Mouse (Mus musculus) heart, embryonic 15.5 days (tissue): ENCODE data around the gene Bcan. TPM values are rescaled to one million over a fixed set of nuclear protein-coding genes. Genes with fewer than 3 reads are reported as not detected.

ENCODE experiments used
- ATAC-seq: fragments of 200-750 bp; cut with Nextera tagmentation; replicated peaks from 2 replicates; pipeline ENCODE4 v1.8.0; 2017; ENCODE audit warnings: low read depth, moderate TSS enrichment; ENCODE audit not compliant: insufficient number of reproducible peaks, insufficient read depth, low FRiP score
- H3K27ac ChIP-seq: fragments of 300-500 bp; sonication (generic); 2 replicates; pipeline ENCODE4 v1.5.1; 2015; ENCODE audit warnings: mild to moderate bottlenecking, inconsistent platforms
- H3K27me3 ChIP-seq: fragments of 300-500 bp; sonication (generic); 2 replicates; pipeline ENCODE4 v1.6.1; 2015; ENCODE audit warnings: inconsistent platforms
- H3K36me3 ChIP-seq: fragments of 300-500 bp; sonication (generic); 2 replicates; pipeline ENCODE4 v1.6.1; 2015; ENCODE audit warnings: mild to moderate bottlenecking, inconsistent platforms
- H3K4me1 ChIP-seq: fragments of 300-500 bp; sonication (generic); replicated peaks from 2 replicates; pipeline ENCODE4 v1.6.1; 2015; ENCODE audit warnings: inconsistent platforms
- H3K4me2 ChIP-seq: fragments of 300-500 bp; sonication (generic); 2 replicates; pipeline ENCODE4 v1.6.1; 2015; ENCODE audit warnings: inconsistent platforms, mild to moderate bottlenecking, moderate library complexity
- H3K4me3 ChIP-seq: fragments of 300-500 bp; sonication (generic); 2 replicates; pipeline ENCODE4 v1.5.1; 2015; ENCODE audit warnings: mild to moderate bottlenecking, inconsistent platforms
- H3K9ac ChIP-seq: fragments of 300-500 bp; sonication (generic); 2 replicates; pipeline ENCODE4 v1.6.1; 2015; ENCODE audit warnings: mild to moderate bottlenecking, inconsistent platforms
- H3K9me3 ChIP-seq: fragments of 300-500 bp; sonication (generic); replicated peaks from 2 replicates; pipeline ENCODE4 v1.6.1; 2016; ENCODE audit warnings: inconsistent platforms
- WGBS: fragments of 180-500 bp; shearing (Covaris S2); methylation state at CpG from one replicate; pipeline ENCODE4 v1.1.7; 2015; ENCODE audit warnings: mixed read lengths; 5-methylcytosine and 5-hydroxymethylcytosine counted together
- polyA plus RNA-seq: library from polyadenylated mRNA; unstranded; fragments of >200 nt; fragmentation: Nextera tagmentation; extraction: Ambion mirVana; gene quantifications from 2 replicates; pipeline ENCODE4 v1.2.1, GENCODE M21; 2015

Bcan gene
- polyA plus RNA-seq, 1 experiment from 2014 or later = 0.34 TPM

DNA sequence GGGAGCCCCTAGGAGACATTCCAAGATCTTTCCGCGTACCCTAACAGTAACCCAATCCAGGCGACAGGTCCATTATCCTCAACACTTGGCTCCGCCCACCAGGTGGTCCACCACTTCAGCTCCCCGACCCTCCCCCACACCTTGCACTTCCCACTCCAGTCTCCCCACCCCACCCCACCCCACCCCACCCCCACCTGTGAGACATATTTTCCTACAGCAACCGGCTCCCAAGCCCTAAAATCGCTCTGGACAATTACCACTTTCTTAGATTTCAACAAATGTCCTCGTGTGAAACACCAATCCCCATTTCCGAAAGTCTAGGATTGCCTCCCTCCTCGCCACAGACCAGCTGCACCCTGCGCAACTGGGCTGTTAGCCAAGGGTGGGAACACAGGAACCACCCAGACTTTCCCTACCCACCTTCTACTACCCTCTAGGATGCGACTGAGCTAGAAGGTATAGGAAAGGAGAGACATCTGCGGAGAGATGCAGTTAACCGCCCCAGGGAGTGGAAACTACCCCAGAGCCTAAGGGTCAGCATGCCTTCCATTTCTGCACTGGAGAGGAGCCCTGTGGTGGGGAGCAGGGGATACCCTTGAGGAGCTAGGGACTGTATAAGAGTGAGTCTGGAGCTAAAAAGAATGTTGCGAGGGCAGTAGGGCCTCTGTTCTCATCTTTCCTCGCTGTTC lies 50.6 kb downstream of the Bcan start:
- peaks cover 50% of the 10 kb centered on the region for H3K4me1 ChIP-seq
- no peaks in the 10 kb centered on the region for H3K9me3 ChIP-seq
- H3K4me2 ChIP-seq = no peak overlapping the region; the same call in 1 of the 2 replicates
- H3K27me3 ChIP-seq = peaks cover 80% of the 10 kb centered on the region
- WGBS = 20% methylated on average over 16 of the region's 16 CpGs
- no peak overlapping the region for H3K27ac ChIP-seq
- H3K4me3 ChIP-seq = peak overlapping the region; percentile 39; the same call in 1 of the 2 replicates
- no peak for ATAC-seq
- no peak overlapping the region for H3K9ac ChIP-seq
- H3K36me3 ChIP-seq = no peaks in the 10 kb centered on the region

DNA sequence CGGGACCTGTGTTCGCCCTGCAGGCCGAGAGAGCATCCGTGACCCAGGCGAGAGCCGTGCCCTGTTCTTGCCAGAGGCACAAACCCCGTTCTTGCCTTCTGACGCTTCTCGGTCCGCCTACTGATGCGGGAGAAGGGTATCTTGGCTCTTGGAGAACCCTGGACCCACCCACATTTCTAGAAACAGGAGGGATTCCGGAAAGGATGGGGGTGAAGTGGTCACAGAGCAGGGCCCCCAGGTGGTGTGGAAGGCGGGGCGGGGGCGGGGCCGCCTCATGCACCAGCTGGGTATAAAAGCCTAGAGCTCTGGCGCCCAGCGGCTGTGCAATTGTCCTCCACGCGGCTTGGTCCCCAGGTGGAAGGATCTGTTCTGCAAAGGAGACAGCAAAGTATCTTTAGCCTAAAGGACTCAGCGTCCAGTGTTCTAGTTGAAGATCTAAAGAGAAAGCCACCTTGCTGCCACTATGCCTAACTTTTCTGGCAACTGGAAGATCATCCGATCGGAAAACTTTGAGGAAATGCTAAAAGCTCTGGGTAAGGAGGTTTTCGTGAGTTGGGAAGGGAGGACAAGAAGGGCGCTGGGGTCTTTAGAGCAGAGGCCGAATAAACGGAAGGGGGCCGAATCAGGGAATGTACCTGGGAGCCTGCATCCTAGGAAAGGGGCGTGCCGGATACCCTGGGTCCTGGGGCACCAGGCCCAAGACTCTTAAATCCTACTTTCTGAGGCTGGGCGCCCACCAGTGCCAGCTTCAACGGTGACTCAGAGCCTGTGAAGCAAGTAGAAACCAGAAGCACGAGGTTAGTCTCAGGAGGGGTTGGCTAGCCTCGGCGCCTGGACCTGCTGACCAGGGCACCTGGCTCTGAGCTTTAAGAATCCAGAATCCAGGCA lies 51.4 kb downstream of the Bcan start, which contains the start of gene Crabp2:
TSS of gene Crabp2 (plus strand) at position 289 of the 888 bp plus-strand sequence.
- ATAC-seq = no peak
- peak within 1 kb of the TSS; percentile 41 for H3K9ac ChIP-seq
- H3K36me3 ChIP-seq = no peaks in the 10 kb centered on the region
- WGBS = 5% methylated on average over 35 of the region's 35 CpGs
- H3K4me1 ChIP-seq = peaks cover 50% of the 10 kb centered on the region
- no peaks in the 10 kb centered on the region for H3K9me3 ChIP-seq
- H3K4me2 ChIP-seq = peak within 1 kb of the TSS; percentile 64
- H3K4me3 ChIP-seq = peak within 1 kb of the TSS; percentile 39
- H3K27me3 ChIP-seq = peaks cover 80% of the 10 kb centered on the region
- no peak within 1 kb of the TSS for H3K27ac ChIP-seq

DNA sequence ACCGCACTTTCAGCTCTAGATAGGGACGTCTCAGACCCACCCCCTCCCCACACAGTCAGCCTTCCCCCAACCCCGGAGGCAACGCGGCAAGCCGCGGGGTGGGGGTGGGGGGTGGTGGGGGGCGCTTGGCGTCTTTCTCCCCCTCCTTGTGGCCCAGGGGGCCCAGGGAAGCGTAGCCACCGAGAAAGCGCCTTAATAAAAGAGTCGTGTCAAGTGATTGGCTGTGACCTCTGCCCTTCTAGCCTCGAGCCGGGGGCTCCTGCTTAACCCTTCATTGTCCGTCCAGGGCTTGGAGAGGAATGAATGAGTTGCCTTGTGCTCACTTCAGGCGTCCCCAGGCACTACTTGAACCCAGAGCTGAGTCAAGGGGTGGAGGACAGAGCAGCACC lies 52.2 kb downstream of the Bcan start:
- Histone ChIP-seq H3K9me3 (no peaks in the 10 kb centered on the region), H3K4me1 (peaks cover 48% of the 10 kb centered on the region)

DNA sequence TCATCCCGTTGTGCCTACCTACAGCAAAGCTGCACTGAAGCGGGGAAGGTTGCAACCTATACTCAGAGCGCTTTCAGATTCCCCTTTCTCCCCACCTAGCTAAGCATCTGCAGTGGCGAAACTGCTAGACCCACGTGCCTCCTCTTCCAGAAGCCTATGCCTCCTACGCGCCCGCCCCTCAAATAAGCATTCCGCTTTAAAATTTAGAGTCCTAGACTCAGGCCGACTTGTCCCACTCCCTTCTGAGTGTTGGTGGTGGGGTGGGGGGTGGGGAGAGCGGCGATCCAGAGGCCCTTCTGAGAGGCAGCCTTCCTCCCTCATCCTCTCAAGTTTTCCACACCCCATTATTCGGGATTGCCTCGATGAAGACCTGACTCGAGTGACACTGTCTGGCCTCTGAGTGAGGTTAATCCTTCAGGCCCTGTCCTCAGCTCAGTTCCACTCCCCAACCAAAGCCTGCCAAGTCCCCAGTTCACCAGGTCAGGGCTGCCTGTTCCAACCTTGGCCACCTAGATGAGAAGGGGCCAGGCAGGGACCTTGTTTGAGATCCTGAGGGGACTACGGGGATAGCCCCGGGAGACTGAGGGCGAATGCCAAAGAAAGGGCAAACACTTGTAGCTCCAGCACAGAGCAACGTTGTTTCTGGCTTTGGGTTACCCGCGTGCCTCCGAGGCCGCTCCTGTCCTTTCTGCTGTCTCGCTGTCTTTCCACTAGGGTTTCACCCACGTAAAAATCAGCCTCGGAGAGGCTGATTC lies 52.8 kb downstream of the Bcan start:
- Histone ChIP-seq H3K9me3 (no peaks in the 10 kb centered on the region), H3K4me1 (peaks cover 42% of the 10 kb centered on the region), H3K4me2 (peak overlapping the region; percentile 64), H3K36me3 (0 out of 2 replicates have a peak, but pooled peaks cover 4% of the 10 kb centered on the region), H3K27ac (no peak overlapping the region), H3K4me3 (peak overlapping the region; percentile 39), H3K27me3 (peaks cover 69% of the 10 kb centered on the region), H3K9ac (peak overlapping the region; percentile 41)
- no peak for ATAC-seq
- WGBS = 7% methylated on average over 26 of the region's 26 CpGs

More for the DNA sequence above, 52.2 kb downstream of the Bcan start:
- H3K27ac ChIP-seq = no peak overlapping the region
- H3K36me3 ChIP-seq = no peaks in the 10 kb centered on the region
- peaks cover 74% of the 10 kb centered on the region for H3K27me3 ChIP-seq
- peak overlapping the region; percentile 39 for H3K4me3 ChIP-seq
- peak overlapping the region; percentile 41 for H3K9ac ChIP-seq
- H3K4me2 ChIP-seq = peak overlapping the region; percentile 64
- no peak for ATAC-seq
- WGBS = 1% methylated on average over 15 of the region's 17 CpGs

DNA sequence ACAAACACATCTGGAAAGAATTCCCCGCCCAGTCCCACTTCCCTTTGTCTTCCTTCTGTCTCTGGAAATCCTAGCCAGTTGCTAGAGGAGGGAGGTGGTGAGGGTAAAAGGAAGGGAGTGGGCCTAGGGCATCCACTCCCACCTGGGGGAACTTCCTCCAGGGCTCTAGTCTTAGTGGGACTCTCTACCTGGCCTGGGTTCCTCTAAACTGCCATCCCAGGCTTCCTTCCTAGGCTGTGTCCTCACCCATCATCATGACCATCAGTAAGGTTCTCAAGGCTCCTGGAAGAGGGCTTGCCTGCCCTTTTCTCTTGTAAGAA lies 53.5 kb downstream of the Bcan start:
- no peak for ATAC-seq
- no peak overlapping the region for H3K4me2 ChIP-seq
- peaks cover 62% of the 10 kb centered on the region for H3K27me3 ChIP-seq
- no peak overlapping the region for H3K27ac ChIP-seq
- H3K36me3 ChIP-seq = peaks cover 8% of the 10 kb centered on the region
- peaks cover 36% of the 10 kb centered on the region for H3K4me1 ChIP-seq
- H3K4me3 ChIP-seq = no peak overlapping the region
- H3K9me3 ChIP-seq = no peaks in the 10 kb centered on the region
- no peak overlapping the region for H3K9ac ChIP-seq
- WGBS = 20% methylated on average over 1 of the region's 1 CpGs

DNA sequence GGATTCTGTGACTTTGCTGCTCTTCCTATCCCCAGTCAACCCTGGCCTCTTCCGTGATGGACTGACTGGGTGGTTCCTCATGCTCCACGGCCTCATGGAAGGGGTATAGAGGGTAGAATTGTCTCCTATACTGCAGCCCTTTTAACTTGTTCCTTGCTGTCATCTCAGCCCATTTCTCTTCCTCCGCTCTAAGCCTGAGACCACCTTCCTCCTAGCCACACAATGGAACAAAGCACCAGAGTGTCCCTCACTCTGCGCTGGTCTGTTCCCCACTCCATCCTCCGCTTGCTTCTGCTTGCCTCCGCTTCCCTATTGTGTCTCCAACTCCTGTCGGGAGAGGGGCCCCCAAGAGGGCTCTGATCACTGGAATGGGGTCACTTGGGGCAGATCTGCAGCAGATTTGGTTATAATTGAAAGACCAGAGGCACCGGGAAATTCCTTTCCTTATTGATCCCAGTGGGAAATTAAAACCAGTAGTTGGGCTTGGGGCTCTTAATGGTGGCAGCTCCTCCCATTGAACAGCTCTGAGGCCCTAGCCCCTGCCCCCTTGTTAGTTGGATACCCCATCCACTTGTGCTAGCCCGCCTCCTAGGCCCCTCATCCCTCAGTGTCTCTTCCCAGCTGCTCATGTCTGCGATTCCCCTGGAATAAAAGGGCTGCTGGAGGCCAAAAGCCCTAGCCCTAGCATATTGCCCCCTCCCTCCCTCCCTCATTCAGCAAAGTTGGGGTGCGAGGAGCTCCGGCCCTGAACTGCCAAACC lies 54.1 kb downstream of the Bcan start:
- no peak overlapping the region for H3K4me3 ChIP-seq
- 42% methylated on average over 12 of the region's 12 CpGs for WGBS
- H3K27me3 ChIP-seq = peaks cover 57% of the 10 kb centered on the region
- H3K36me3 ChIP-seq = peaks cover 14% of the 10 kb centered on the region
- ATAC-seq = no peak
- H3K9me3 ChIP-seq = no peaks in the 10 kb centered on the region
- no peak overlapping the region for H3K4me2 ChIP-seq
- H3K27ac ChIP-seq = no peak overlapping the region
- peaks cover 36% of the 10 kb centered on the region for H3K4me1 ChIP-seq
- no peak overlapping the region for H3K9ac ChIP-seq

DNA sequence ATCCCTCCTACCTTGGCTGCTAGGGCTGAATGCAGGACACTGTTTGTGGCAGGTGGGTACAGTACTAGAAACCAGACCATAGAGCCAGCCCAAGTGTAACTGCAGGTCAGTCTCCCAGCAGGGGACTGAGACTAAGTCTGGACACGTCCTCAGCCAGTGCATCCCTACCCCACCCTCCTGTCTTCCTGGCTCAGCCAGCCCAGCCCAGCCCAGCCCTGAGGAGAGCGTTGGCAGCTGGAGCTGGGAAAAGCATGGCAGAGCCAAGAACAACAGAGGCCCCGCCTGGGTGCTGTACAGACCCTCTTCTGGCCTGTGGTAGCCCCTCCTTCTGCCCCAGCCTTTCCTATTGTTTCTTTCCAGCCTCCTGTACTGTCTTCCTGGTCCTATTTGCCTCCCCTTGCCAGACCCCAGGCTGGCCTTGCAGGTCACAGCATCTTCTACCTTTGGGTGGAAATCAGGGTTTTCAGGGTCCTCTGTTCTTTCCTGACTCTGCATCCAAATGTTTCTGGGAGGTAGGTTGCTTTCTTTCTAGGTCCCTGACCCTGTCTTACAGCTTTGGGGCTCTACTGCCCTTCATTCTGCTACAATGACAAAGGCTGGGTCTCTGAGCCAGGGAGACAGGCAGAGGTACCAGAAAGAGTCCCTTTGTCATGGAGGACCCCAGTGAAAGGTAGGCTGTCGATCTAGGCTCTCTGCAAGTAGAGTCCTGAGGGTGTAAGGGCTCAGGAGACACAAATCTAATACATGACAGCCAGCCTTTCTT lies 55.0 kb downstream of the Bcan start:
- 29% methylated on average over 4 of the region's 4 CpGs for WGBS
- Histone ChIP-seq H3K27me3 (peaks cover 48% of the 10 kb centered on the region), H3K36me3 (peaks cover 22% of the 10 kb centered on the region), H3K4me2 (no peak overlapping the region), H3K4me3 (no peak overlapping the region), H3K27ac (peak overlapping the region; percentile 17; the same call in 1 of the 2 replicates), H3K9me3 (no peaks in the 10 kb centered on the region), H3K9ac (no peak overlapping the region), H3K4me1 (peaks cover 36% of the 10 kb centered on the region)
- ATAC-seq = peak; percentile 79

DNA sequence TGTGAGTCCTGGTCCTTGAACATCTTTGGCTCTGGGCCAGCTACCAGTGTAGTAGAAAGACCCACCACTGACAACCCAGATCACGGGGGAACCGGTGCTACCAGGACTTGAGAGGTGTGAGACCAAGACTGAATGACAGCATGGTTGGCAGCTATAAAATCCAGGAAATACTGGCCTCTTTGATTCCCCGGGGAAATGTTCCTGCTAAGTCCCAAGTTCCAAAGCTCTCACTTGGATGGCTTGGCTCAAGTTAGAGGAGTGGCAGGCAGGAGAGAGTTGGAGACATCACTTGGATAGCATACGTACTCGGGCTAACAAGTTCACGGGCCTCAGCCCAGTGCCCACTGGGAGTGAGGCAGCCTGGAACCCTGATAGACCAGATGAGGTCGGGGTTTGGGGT lies 56.4 kb downstream of the Bcan start:
- peaks cover 27% of the 10 kb centered on the region for H3K4me1 ChIP-seq
- H3K36me3 ChIP-seq = peaks cover 36% of the 10 kb centered on the region
- no peak overlapping the region for H3K4me2 ChIP-seq
- H3K27ac ChIP-seq = no peak overlapping the region
- H3K9me3 ChIP-seq = no peaks in the 10 kb centered on the region
- H3K4me3 ChIP-seq = no peak overlapping the region
- WGBS = 69% methylated on average over 7 of the region's 7 CpGs
- no peak for ATAC-seq
- H3K9ac ChIP-seq = no peak overlapping the region
- H3K27me3 ChIP-seq = peaks cover 35% of the 10 kb centered on the region

DNA sequence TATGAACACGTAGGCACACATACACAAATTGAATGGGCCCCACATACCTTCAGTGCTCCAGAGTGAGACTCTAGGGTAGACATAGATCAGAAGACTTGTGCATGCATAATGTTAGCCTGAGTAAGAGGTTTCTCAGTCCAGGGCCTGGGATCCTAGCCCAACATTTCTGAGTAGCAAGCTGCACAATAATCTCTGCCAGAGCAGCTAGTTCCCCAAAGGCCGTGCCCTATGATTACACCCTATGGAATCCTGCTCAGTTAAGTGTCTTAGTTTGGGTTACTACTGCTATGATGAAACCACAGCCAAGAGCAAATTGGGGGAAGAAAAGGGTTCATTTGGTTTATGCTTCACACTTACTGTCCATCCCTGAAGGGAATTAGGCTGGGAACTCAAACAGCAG lies 57.6 kb downstream of the Bcan start:
- Histone ChIP-seq H3K9ac (no peak overlapping the region), H3K4me2 (no peak overlapping the region), H3K27ac (no peak overlapping the region), H3K9me3 (no peaks in the 10 kb centered on the region), H3K4me3 (no peak overlapping the region), H3K4me1 (peaks cover 16% of the 10 kb centered on the region), H3K36me3 (peaks cover 47% of the 10 kb centered on the region), H3K27me3 (peaks cover 24% of the 10 kb centered on the region)
- 90% methylated on average over 2 of the region's 2 CpGs for WGBS
- ATAC-seq = no peak

DNA sequence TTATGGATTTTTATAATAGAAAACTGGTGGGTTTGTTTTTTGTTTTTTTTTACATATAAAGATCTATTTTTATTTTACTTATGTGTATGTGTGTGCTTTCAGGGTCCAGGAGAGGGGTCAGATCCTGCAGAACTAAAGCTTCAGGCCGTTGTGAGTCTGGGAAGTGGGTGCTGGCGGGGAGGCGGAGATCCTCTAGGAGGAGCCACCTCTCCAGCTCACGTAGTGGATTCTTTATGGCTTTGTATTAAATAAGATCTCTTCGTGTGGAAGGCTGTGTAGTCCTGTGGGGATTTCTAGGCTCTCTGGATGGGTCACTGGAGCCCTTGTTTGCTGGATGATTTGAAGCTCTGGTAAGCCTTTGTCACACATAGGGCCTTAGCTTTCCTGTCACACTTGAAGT lies 59.4 kb downstream of the Bcan start:
- H3K9me3 ChIP-seq = no peaks in the 10 kb centered on the region
- no peak overlapping the region for H3K4me2 ChIP-seq
- ATAC-seq = no peak
- H3K4me1 ChIP-seq = peaks cover 9% of the 10 kb centered on the region; the same call in 1 of the 2 replicates
- H3K27ac ChIP-seq = no peak overlapping the region
- peaks cover 57% of the 10 kb centered on the region for H3K36me3 ChIP-seq
- no peak overlapping the region for H3K4me3 ChIP-seq
- no peak overlapping the region for H3K9ac ChIP-seq
- 68% methylated on average over 5 of the region's 5 CpGs for WGBS
- H3K27me3 ChIP-seq = peaks cover 5% of the 10 kb centered on the region; the same call in 1 of the 2 replicates
